Mouse (Mus musculus) spleen, postnatal 14 days (tissue): ENCODE measurements at regions not wholly inside any gene's neighbourhood (a gene's known extent, or its start where the extent isn't known, plus 50 kb on each side); places are given as distances from the start of the nearest gene placed in this dataset.
"Not testable (repeated sequence)": the region's sequence is repeated elsewhere in the genome, so short reads cannot be mapped to it uniquely, and the experiment has no call there.

ENCODE experiments used
- DNase-seq, 2 experiments: peaks; one replicate each; pipeline ENCODE4 v3.0.0; 2021 to 2022; ENCODE audit warnings: low spot score in 2 of 2

- not testable (repeated sequence) for DNase-seq
Measured at GRCm38 (mm10) chr12:115802499-115802898, 245.0 kb upstream of the Zfp386 start.

GRCm38 (mm10) chr12:115803675-115804074 lies 243.8 kb upstream of the Zfp386 start:
- not testable (repeated sequence) for DNase-seq

DNA sequence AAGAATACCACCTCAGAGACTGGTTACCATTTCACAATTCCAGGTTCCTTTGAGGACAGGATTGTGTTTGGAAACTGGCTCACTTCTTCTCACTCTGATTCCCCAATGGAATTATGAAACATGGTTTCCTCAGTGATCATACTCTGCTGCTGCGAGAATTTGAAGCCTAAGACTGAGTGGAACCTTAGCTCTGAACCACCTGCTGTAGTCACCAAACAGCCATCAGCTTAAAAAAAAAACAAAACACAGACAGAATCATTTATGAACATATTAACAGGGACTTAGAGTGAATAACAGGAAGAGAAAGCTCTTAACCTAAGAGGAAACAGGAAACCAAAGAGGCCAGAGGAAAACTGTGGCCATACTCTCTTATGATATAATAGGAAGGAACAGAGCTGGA lies 239.5 kb upstream of the Zfp386 start:
- DNase-seq = no peak
